Mouse (Mus musculus): ENCODE measurements around the gene Zfp358.

DNA sequence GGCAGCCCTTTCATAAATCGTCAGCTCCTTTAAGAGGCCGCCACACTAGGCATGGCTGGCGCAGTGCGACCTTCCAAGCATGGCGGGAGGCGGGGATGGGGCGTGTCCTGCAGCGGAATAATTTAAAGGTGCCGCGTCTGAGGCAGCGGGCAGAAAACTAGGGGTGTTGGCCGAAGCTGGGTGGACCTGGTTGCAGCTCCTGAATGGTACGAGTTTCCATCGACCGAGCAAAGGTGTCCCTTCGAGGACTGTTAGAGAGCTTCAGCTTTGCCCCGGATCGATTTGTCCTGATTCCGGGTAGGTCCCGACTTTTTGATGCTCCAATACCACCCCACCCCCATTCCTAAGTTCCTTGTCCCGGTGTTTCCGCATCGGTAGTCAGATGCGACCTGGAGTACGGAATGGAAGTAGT is 22.3 kb downstream of the Zfp358 start, which contains the start of gene Pnpla6:
- no peak for TF ChIP-seq CTCF (IDR thresholded peaks at IDR 0.05)
- 0 out of 2 replicates have a peak, but pooled peaks have one; percentile 31 for TF ChIP-seq EP300 (IDR thresholded peaks at IDR 0.05)

All from lung, postnatal 0 days (tissue).